Mouse (Mus musculus): Measurements from ENCODE around the gene Mastl. TPM values are rescaled to one million over a fixed set of nuclear protein-coding genes. Genes with fewer than 3 reads are reported as not detected.

The Mastl gene
- polyA plus RNA-seq (2012; rRNA removed) = 5.9 and 10.1 TPM in 2 replicates

GRCm38 (mm10) chr2:23155777-23156607 lies at the start of gene Mastl, which contains the start of gene Yme1l1:
Mastl (minus strand) TSS chr2:23156024.
Yme1l1 (plus strand) TSS chr2:23156369.

GRCm38 (mm10) chr2:23067552-23068369 lies 88.1 kb downstream of the Mastl start, which contains the start of gene Acbd5:
Acbd5 (plus strand) TSS chr2:23068167.

Other genes starting within 250 kb of the Mastl start
- gene Abi1, start 115.8 kb downstream of the Mastl start, polyA plus RNA-seq (2012; rRNA removed) = 37.8 and 66.5 TPM in 2 replicates
- 23.7 and 38.9 TPM in 2 replicates for gene Acbd5, start 87.9 kb downstream of the Mastl start, polyA plus RNA-seq (2012; rRNA removed)
- 39.3 and 58.3 TPM in 2 replicates for gene Yme1l1, start 345 bp upstream of the Mastl start, polyA plus RNA-seq (2012; rRNA removed)
- gene 4931423N10Rik, start 51.5 kb upstream of the Mastl start, polyA plus RNA-seq (2012; rRNA removed) = 0.05 and 0.06 TPM in 2 replicates
- gene Nxph2, start 165.2 kb upstream of the Mastl start, polyA plus RNA-seq (2012; rRNA removed) = 0.04 and 0.10 TPM in 2 replicates